Mouse (Mus musculus) hematopoietic stem cell, adult 5-6 weeks (primary cell): ENCODE data around the gene Hs3st3b1. TPM values are rescaled to one million over a fixed set of nuclear protein-coding genes. Genes with fewer than 3 reads are reported as not detected.

Experiments used
- total RNA-seq: library from RNA; stranded (forward); fragments of 172-1452, 232-1000 nt; gene quantifications from 2 replicates; pipeline ENCODE4 v1.2.3, GENCODE M21; 2017

Hs3st3b1 gene
- total RNA-seq, 1 experiment from 2014 or later, result 0.79 TPM

Other genes starting within 250 kb of the Hs3st3b1 start
- 6.6 and 13.1 TPM in 2 replicates for gene Cox10, start 157.2 kb upstream of the Hs3st3b1 start, total RNA-seq